Mouse (Mus musculus): ENCODE measurements around the gene Efemp2.

Gene Efemp2

DNA sequence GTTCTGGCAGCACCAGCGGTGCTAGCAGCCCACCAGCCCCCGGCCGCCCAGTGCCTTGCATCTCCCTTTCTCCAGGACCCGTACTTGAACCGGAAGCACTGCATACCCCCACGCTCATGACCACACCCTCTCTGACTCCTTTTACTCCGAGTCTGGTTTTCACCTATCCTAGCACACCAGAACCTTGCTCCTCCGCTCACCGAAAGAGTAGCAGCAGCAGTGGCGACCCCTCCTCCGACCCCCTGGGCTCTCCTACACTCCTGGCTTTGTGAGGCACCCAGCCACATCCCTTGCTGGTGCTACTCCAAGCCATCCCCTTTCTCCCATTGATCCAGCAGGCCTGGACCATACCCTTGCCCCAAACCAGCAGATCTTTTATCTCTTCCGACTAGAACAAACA, 18.7 kb upstream of the Efemp2 start:
- DNase-seq = no peak

DNA sequence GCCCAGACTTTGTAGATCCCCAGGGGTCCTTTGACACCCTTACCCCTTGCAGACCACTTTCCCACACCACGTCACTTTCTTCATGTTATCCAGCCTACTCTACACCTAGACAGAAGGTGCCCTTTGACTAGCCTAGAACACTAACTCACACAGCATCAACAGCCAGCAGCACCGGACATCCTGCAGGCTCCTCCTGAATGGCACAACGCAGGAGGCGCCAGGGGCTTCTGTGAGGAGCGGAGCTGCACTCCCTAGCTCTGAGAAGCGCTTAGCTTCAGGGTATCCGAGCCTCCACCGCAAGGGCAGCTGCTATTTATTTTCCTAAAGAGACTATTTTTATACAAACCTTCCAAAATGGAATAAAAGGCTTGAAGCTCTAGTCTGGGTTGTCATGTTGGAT, 18.2 kb upstream of the Efemp2 start:
- DNase-seq = peak in 1 of 2 experiments; percentile 31

DNA sequence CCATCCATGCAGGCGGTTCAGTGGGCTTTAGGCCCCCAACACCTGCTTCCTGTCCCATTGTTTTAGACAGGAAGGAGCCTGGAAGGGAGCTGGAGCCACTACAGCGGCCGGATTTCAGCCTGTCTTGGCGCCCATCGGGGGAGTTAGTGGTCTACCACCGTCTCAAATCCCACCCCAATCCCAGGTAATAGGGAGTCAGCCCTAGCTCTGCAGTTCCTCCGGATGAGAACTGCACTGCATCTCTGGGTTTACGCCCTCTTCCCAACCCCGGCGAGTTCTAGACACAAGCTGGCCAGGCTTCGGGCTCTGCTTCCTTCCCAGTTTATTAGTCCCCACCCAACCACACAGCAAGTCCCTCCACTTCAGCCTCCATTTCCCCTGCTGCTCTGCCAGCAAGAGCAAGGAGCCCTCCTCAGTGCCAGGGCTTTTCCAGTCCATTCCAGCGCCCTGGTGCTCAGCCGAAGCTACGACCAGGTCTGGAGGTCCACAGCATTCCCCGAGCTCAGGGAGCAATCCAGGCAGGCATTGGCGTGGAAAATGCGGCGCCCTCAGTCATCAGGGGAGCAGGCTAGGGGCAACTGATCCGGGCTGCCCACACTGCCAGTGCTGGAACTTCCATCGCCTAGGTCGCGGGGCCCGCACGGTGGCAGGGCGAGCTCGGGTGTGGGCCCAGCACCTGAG, 17.4 kb upstream of the Efemp2 start:
- DNase-seq = peak; percentile 49 to 57

DNA sequence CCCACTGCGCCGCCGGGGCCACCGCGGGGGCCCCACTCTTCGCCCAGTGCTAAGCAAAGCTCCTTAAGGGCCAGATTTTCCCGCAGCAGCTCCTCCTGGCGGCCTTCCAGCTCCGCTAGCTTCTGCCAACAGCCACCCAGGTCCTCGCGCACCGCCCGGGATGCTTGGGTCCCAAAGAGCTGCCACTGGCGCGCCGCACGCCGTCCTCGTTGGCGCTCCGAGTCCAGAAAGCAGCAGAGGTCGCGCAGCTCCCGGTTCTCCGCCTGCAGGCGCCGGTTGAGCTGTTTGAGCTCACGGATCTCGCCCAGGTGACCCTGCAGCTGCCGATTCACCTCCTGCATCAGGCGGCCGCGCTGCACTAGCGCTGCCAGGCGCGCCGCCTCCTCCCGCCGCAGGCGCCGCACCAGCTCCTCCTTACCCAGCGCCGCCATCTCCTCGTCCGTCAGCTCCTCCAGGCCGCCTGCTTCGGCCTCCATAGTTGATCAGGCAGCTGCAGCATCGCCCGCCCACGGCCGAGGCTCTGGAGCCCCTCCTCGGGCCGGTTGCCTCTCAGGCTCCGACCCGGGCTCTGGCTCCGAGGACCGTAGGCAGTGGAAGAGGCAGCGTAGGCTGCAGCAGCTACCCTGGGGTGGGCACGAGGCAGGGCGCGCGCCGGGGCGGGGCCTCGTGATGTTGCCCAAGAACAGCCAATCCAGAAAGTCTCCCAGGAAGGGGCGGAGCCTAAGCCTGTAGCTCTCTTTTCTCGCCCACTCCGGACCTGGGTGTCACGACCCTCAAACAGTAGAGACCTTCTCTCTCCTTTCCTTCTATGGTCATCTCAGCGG, 16.6 kb upstream of the Efemp2 start:
- peak; percentile 97 to 99 for DNase-seq

DNA sequence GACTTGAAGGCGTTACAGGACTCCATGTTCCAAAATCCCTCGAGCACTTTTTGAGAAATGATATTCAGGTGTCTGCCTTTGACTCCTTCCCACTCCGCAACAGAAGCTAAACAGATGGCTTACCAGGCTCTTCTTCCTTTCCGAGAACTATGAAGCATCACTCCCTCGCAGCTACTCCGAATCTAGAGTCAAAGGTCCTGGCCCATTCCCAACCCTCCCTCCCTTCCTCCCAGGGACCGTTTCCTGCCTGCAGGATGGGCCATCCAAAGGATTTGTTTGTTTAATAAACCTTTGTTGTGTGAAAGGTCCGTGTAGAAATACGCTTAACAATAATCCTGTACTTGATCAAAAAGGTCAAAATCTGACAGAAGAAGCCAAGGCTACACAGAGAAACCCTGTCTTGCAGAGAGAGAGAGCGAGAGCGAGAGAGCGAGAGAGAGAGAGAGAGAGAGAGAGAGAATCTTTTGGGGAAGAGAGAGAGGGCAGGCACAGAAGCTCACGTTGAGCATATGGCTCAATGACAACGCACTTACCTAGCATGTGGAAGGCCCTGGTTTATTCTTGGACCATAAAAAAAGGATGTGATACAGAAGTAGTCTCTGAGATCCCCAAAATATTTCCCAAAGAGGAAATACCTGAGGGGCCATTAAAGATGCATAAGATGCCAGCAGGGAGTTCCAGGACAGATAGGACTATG, 15.9 kb upstream of the Efemp2 start, which contains the start of gene Ccdc85b:
Gene Ccdc85b (minus strand): TSS at position 149 of the 697 bp plus-strand sequence.
- no peak for DNase-seq

DNA sequence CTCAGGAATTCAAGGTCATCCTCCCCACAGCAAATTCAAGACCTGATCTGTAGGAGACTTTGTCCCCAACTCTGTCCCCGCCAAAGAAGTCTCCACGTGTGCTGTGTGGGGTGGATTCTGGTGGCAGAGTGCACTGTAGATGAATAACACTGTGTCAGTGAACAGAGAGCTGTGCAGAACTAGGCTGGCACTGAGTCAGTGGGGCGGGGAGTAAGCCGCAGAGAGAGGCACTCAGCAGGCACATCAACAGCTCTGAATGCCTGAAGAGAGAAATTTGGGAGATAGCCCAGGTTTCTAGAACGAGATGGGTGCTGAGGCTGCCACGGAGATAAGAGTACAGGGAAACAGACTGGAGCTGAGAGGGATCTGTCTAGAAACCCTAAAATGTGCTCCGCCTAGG, 14.7 kb upstream of the Efemp2 start:
- DNase-seq = peak; percentile 47 to 58

DNA sequence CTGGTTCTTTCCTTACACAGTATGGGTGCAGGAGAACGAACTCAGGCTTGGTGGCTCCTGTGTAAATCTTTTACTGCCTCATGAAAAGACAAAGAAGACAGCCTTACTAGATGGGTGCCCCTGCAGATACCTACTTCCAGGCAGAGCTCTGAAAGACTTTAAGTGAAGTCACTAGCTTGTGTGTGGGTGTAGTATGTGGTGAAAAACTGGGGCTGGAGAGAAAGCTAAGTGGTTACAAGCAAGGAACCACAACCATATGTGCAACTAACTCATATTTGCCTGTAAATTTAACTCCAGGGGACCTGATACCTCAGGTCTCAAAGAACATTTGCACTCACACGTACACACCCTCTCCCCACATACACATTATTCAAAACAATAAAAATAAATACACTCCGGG, 13.9 kb upstream of the Efemp2 start:
- DNase-seq = no peak

DNA sequence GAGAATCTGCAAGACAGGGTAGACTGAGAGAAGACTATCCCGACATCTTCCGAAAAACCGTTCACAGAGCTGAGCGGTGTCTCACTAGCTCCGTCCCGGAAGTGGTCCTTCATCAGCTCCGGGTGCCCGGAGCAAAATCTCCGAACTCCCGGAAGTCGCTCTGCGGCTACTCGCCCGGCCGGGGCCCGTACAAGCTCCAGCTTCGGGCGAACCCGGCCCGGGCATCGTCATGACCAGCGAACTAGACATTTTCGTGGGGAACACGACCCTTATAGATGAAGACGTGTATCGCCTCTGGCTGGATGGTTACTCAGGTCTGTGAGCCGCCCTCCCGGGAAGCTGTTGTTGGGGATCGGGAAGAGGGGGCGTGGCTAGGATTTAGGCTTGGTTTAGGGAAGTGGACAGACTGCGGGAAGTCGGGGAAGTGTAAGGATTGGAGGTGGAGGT, 13.3 kb upstream of the Efemp2 start, which contains the start of gene Fibp:
Gene Fibp (plus strand): TSS at position 151 of the 447 bp plus-strand sequence.
- DNase-seq = peak; percentile 87 to 92

DNA sequence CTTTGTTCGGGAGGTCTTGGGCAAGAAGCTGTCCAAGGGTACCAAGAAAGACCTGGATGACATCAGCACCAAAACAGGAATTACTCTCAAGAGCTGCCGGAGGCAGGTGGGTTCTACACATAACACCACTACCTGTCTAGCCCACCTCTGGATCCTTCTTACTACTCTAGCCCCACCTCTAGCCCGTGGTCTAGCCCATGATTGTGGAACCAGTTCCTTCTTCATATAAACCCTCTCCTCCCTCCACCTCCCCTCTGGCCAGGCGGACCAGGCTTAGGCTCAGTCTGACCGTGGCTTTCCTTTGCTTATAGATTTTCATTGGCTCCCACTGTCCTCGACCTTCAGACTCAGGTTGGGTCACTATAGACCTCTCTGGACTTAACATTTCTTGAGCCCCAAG, 12.3 kb upstream of the Efemp2 start:
- DNase-seq = no peak

DNA sequence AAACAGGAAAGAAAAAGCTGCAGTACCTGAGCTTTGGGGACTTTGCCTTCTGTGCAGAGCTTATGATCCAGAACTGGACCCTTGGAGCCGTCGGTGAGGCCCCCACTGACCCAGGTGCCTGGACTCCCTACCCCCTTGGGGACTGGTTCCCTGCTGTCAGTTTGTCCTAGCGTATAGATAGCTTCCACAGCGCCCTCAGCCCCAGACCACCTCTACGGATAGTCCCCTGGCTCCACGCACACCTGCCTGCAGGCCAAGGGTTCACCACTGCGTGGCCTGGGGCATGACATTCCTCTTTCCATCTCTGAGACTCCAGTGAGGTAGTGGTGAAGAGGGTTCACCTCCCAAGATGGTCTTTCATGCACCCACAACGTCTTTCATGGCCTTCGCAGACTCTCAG, 10.5 kb upstream of the Efemp2 start:
- DNase-seq = no peak

DNA sequence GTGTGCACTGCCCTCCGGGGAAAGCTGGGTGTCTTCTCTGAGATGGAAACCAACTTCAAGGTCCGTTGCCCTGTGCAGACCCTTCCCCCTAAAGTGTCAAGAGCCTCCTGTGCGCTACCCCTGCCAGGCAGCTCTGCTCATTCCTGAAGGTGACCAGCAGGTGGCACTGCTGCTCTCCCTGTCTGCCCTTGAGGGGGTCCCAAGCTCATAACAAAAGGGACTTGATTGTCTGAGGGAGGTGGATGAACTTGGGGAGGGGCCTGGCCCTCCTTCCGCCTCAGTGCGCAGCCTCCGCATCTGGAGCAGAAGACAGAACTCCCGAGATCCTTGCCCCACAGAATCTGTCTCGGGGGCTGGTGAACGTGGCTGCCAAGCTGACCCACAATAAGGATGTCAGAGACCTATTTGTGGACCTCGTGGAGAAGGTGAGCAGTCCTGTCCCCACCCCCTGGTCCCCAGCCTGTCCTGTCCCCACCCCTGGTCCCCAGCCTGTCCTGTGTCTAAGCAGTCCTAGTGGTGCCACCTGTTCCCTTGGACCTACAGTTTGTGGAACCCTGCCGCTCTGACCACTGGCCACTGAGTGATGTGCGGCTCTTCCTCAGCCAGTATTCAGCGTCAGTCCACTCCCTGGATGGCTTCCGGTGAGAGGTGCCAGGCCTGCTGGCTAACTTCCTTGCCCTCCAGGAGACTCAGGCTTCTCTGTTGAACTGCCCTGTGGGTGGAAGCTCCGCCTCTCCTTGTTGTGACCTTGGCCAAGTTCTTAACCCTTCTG, 9.8 kb upstream of the Efemp2 start:
- peak; percentile 60 to 69 for DNase-seq

DNA sequence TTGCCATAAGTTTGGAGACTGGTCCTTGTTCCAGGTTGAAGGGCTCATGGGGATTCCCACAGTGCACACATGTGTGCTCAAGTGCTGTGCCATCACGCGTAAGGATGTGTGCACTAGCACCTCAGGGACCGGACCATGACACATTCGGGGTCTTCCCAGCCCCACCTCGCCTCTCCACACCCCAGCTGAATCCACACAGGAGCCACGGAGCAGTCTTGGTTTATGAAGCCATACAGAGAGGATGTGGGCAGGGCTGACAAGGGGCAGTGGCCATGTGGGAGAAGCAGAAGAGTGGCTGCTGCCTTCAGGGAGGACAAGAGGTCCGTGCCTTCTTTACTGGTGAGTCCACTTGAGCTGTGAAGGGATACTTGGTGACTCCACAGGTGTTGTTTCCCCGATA, 8.7 kb upstream of the Efemp2 start:
- no peak for DNase-seq

DNA sequence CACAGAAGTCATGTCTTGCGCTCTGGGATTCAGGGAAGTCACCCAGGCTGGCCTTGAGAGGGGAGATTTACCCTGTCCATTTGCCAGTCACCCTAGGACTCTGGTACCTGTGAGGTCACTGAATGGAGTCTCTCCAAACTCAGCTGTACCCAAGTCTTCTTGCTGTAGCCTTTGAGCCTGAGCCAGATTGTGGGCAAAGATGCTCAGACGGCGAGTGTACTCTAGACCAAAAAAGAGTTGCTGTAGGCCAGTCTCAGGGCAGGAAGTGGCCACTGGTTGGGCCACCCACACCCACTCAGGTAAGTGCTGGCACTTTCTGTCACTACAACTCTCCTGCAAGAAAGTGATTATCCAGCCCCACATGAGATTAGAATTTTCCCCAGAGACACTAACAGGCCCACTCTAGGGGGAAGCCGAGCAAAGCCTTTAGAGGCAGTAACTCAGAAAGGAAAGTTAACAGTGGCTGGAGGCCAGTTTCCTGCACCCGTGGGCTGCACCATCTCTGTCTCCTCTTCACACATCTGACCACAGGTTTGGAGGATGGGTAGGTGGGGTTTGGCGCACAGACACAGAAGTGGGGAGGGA, 6.7 kb upstream of the Efemp2 start:
- no peak for DNase-seq

DNA sequence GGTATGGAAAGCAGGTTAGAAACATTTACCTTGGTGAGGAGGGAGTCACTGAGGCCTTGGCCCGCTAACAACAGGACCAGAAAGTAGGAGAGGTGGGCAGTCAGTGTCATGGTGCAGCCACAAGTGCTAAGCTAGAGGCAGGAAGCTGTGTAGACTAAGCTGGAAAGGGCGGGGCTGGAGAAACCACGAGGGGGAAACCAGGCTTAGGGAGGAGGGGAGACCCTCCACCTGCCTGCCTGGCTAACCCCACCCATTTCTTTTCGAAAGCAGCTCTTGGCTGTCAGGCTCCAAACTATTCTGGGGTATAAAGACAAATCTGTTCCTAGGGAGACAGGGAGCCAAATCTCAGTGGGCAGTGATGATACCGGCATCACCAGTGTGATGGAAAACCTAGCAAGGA, 5.4 kb upstream of the Efemp2 start, which contains the start of gene Ctsw:
Gene Ctsw (minus strand): TSS at position 134 of the 400 bp plus-strand sequence.
- no peak for DNase-seq

DNA sequence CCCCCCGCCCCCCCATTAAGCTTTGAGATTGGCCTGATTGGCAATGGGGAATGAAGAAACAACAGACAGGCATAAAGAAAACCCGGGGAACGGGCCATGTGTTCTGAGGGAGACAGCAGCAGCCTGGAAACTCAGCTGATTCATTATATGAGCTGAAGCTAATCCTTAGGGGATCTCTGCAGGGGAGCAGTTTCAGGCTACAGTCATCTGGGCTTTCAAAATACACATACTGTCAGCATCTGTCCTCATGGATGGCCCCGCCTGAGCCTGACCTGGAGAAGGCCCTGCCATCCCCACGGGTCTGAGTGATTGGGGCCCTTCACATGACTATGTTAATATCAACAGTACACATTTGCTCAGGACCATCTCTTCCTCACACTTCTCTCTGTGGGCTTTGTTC, 1.9 kb upstream of the Efemp2 start:
- DNase-seq = no peak

DNA sequence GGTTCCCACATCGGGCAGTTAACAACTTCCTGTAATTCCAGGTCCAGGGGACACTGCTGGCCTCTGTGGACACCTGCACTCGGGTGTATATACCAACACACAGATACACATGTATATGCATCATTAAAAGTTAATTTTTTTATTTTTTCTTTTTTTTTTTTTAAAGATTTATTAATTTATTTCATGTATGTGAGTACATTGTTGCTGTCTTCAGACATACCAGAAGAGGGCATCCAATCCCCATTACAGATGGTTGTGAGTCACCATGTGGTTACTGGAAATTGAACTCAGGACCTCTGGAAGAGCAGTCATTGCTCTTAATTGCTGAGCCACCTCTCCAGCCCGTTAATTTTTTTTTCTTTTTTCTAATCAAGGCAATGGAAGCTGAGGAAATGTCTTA, 897 bp upstream of the Efemp2 start:
- no peak for DNase-seq

DNA sequence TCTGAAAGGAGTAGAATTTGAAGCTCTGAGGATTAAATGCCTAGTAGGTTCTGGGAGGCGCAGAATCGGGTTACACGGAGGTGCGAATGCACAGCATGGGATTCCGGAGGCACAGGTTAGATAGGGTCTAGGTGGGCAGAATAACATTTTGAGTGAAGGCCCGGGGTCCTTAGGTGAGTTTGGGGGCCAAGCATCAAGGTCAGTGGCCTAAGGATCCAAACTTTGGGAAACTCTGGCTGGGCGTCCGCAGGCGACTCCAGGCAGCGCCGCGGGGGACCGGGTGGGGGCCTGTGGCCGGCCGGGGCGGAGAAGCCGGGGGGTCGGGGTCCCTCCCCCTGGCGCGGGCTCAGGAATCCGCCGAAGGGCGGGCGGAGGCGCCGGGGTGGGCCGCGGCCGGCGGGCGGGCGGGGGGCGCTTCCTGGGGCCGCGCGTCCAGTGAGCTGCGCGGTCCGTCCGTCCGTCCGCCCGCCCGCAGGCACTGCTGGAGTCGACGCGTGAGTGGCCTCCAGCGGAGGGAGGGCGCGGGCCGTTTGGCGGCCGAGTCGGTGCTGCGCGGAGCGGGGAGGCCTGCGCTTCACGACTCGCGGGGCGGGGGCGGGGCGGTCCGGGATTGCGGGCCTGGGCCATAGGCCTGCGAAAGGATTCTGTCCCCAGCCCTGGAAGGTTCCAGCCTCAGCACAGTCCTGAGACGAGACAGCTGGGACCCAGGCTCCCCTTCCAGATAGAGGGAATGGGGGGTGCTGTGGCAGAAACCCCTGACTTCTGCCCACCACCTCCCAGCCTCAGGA, 721 bp downstream of the Efemp2 start:
- peak; percentile 24 to 65 for DNase-seq

DNA sequence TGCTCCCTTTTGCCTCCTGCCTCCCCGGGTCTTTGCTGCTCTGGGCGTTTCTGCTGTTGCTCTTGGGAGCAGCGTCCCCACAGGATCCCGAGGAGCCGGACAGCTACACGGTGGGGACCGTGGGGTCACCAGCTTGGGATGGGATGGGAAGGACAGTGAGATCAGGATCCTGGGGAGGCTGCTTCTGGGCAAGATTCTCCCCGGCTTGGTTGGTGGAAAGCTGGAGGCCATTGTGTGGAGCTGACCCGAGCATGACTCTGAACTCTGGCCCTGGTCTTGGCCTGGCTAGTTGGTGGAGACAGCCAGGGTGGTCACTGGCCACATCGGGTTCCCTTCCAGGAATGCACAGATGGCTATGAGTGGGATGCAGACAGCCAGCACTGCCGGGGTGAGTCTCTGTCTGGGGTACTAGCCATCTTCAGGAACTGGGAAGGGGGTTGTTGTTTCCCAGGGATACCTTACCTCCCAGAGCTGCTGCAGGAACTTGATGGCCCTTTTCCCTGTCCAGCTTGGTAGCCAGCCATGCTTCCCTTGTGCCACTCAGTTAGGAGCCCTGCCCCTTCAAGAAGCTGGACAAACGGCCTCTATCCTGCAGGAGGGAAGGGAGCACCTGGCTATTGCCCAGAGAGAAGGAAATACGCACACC, 1.4 kb downstream of the Efemp2 start:
- DNase-seq = no peak

DNA sequence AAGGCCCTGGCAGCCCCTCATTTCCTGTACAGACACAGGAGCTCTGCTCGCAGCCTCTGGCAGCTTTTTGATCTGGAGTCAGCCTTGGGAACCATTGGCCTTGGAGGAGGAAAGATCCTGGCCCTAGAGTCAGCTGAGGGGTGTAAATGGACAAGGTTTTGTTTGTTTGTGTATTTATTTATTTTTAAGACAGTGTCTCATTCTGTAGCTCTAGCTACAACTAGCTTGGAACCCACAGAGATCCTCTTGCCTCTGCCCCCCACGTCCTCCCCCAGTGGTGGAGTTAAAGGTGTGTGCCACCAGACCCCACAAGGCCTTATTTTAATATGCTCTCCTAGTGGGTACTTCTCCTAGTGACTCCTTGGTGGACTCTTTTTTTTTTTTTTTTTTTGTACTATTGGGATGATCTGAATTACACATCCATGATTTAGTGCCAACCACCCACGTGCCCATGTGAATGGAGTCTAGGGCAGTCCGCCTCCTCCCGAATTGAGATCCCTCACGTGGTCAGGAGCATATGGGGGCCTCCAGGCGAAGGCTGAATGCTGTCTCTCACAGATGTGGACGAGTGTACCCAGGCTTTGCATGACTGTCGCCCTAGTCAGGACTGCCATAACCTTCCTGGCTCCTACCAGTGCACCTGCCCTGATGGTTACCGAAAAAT, 3.4 kb downstream of the Efemp2 start:
- DNase-seq = no peak

DNA sequence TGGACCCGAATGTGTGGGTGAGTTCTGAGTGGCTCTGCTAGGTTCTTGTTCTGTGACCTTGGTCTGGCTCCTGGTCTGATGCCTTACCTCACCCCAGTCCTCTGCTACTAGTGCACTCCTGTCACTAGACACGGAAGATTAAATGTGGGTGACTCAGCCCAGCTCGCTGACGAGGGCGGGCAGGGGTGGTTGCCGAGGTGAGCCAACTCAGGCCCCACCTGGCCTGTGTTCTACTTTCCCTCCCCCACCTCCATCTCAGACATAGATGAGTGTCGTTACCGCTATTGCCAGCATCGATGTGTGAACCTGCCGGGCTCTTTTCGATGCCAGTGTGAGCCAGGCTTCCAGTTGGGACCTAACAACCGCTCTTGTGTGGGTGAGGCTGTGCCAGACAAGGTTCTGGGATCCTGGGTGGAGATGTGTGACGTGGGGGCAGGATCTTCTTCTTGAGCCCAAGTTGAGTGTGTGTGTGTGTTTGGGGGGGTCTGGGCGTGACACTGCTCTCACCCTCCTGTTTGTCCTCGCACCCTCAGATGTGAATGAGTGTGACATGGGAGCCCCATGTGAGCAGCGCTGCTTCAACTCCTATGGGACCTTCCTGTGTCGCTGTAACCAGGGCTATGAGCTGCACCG, 4.0 kb downstream of the Efemp2 start:
- no peak for DNase-seq
